Mouse (Mus musculus) layer of hippocampus, postnatal 10 days (tissue): ENCODE data around the gene Aipl1. TPM values are rescaled to one million over a fixed set of nuclear protein-coding genes. Genes with fewer than 3 reads are reported as not detected.

Experiments used
- DNase-seq, 2 experiments: peaks; one replicate each; pipeline ENCODE4 v3.0.0; 2021; ENCODE audit warnings: low spot score in 2 of 2
- total RNA-seq, 2 experiments: library from RNA; stranded (reverse); gene quantifications; 2 replicates each; pipeline ENCODE4 v1.2.3; 2021

Aipl1 gene
- total RNA-seq, 2 experiments from 2014 or later = not detected

DNA sequence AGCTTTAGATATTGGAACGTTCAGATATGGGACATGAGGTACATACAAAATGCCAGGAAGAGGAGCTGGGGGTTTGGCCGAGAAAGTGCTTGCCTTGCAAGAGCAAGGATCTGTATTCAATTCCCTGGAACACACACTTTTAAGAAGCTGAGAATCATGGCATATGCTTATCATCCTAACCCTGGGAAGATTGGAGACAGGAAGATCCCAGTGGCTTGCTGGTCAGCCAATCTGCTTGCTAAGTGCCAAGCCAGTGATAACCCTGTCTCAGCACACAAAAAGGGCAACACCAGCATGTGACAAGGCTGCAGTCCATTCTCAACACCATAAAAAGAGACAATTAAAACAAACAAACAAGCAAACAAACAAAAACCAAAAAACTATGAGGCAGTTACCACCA, 53.2 kb downstream of the Aipl1 start:
- no peak for DNase-seq

Other genes starting within 250 kb of the Aipl1 start
- 1 to 10 TPM; 3.6 to 3.7 TPM for gene Pimreg, start 4.5 kb upstream of the Aipl1 start, total RNA-seq
- gene Pitpnm3, start 98.3 kb upstream of the Aipl1 start, total RNA-seq = 10 to 100 TPM; 17.5 to 17.8 TPM
- gene Gm43951, start 169.3 kb upstream of the Aipl1 start, total RNA-seq = 10 to 100 TPM; 11.2 to 14.3 TPM
- 10 to 100 TPM; 23.4 to 24.3 TPM for gene 4933427D14Rik, start 169.9 kb upstream of the Aipl1 start, total RNA-seq
- 10 to 100 TPM; 55.1 to 56.5 TPM for gene Txndc17, start 170.0 kb upstream of the Aipl1 start, total RNA-seq
- gene Med31, start 178.1 kb upstream of the Aipl1 start, total RNA-seq = 10 to 100 TPM; 14.3 to 15.8 TPM
- 10 to 100 TPM; 13.0 to 17.8 TPM for gene Slc13a5, start 229.7 kb upstream of the Aipl1 start, total RNA-seq